Mouse (Mus musculus) ES-E14 (cell line): ENCODE results near the gene Erp27. TPM values are rescaled to one million over a fixed set of nuclear protein-coding genes. Genes with fewer than 3 reads are reported as not detected.

ENCODE experiments used
- DNase-seq: peaks from one replicate; pipeline ENCODE4 v3.0.0-alpha.2; 2013; ENCODE audit warnings: low read depth, low spot score
- H3K27ac ChIP-seq: 2 replicates; pipeline ENCODE4 v1.5.1; 2012; ENCODE audit warnings: low read depth, mild to moderate bottlenecking, low read length, moderate library complexity, mixed read lengths; ENCODE audit not compliant: poor library complexity, insufficient read depth, severe bottlenecking
- H3K36me3 ChIP-seq: 2 replicates; pipeline ENCODE4 v1.6.1; 2012; ENCODE audit warnings: mild to moderate bottlenecking, low read length, moderate library complexity, mixed read lengths; ENCODE audit not compliant: control insufficient read depth, poor library complexity, insufficient read depth, severe bottlenecking
- H3K4me1 ChIP-seq, 2 experiments: fragments of 150-350 bp in 1 of 2; sonication (generic) in 1 of 2; 2 replicates each; pipeline ENCODE4 v1.6.1; 2012; ENCODE audit warnings: low read length in 2 of 2, mild to moderate bottlenecking in 1 of 2, mixed read lengths in 1 of 2; ENCODE audit not compliant: control insufficient read depth in 2 of 2, insufficient read depth in 2 of 2, poor library complexity in 1 of 2
- H3K4me3 ChIP-seq, 2 experiments: fragments of 150-350 bp in 1 of 2; sonication (generic) in 1 of 2; 2 replicates each; pipeline ENCODE4 v1.5.1; 2012; ENCODE audit warnings: low read length in 2 of 2, low read depth in 1 of 2, mild to moderate bottlenecking in 1 of 2, mixed read lengths in 1 of 2; ENCODE audit not compliant: insufficient read depth in 1 of 2, poor library complexity in 1 of 2, severe bottlenecking in 1 of 2
- H3K9ac ChIP-seq: 2 replicates; pipeline ENCODE4 v1.6.1; 2012; ENCODE audit warnings: low read depth, mild to moderate bottlenecking, low read length, mixed read lengths; ENCODE audit not compliant: poor library complexity, insufficient read depth, severe bottlenecking
- H3K9me3 ChIP-seq: fragments of 150-350 bp; sonication (generic); 2 replicates; pipeline ENCODE4 v1.6.1; 2012; ENCODE audit warnings: low read depth, mild to moderate bottlenecking, low read length; ENCODE audit not compliant: control insufficient read depth, insufficient read depth
- CHD2 ChIP-seq: IDR thresholded peaks from 2 replicates; pipeline ENCODE4 v1.6.1; 2014; ENCODE audit warnings: mild to moderate bottlenecking, low read depth, low read length, inconsistent platforms
- HCFC1 ChIP-seq: IDR thresholded peaks from 2 replicates; pipeline ENCODE4 v1.6.1; 2012; ENCODE audit warnings: low read length, inconsistent platforms, borderline replicate concordance; ENCODE audit not compliant: insufficient read depth
- MAFK ChIP-seq: IDR thresholded peaks from 2 replicates; pipeline ENCODE4 v1.6.1; 2014; ENCODE audit warnings: mild to moderate bottlenecking, low read depth, low read length, inconsistent platforms; ENCODE audit not compliant: insufficient read depth
- ZC3H11A ChIP-seq: IDR thresholded peaks from 2 replicates; pipeline ENCODE4 v1.6.1; 2012; ENCODE audit warnings: low read depth, mild to moderate bottlenecking, inconsistent platforms, low read length, borderline replicate concordance
- ZNF384 ChIP-seq: IDR thresholded peaks from 2 replicates; pipeline ENCODE4 v1.6.1; 2012; ENCODE audit warnings: low read depth, low read length, inconsistent platforms
- in situ Hi-C, 2 experiments: fragments of 600-800 bp; cut with MboI; formaldehyde crosslinking; loops; one replicate each; pipeline ENCODE4 v1.15.1; 2025; ENCODE audit warnings: low sequenced_read_pairs in 2 of 2, inconsistent platforms in 1 of 2; ENCODE audit not compliant: unreplicated experiment in 2 of 2
- total RNA-seq: library from RNA; depleted of rRNA; stranded (reverse); fragments of 300-350 nt; gene quantifications from 2 replicates; pipeline ENCODE4 v1.2.3, GENCODE M21; 2012

Erp27 gene
- total RNA-seq, 1 experiment = not detected

GRCm38 (mm10) chr6:136902527-136902926, 19.5 kb downstream of the Erp27 start:
- TF ChIP-seq ZNF384 (no peak), ZC3H11A (no peak), HCFC1 (no peak), CHD2 (no peak), MAFK (no peak)
- Histone ChIP-seq H3K27ac (no peak overlapping the region), H3K9me3 (no peaks in the 10 kb centered on the region), H3K36me3 (no peaks in the 10 kb centered on the region), H3K4me3 (no peak overlapping the region), H3K9ac (no peak overlapping the region), H3K4me1 (peaks cover 1 to 6% of the 10 kb centered on the region in 2 experiments; a peak in 2 of 4 replicates)
- in situ Hi-C loops = no loop called here
- DNase-seq = no peak

DNA sequence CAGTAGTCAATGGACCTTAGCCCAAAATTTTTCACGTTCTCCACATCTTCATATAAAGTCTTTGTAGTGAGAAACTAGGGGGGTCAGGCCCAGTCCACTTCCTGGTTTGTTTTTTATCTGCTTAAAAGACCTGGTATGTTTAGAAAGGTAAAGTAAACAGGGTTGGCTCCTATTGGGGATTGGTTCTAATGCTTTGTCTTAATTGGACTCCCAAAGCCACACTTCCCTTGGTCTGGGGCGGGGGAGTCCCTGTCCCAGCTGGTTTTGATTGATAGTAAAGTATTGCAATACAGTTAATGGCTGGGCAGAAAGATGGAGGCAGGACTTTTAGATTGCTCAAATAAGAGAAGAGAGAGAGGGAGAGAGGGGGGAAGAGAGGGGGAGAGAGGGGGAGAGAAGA, 21.0 kb downstream of the Erp27 start:
- no peak for TF ChIP-seq MAFK
- TF ChIP-seq ZNF384 = no peak
- TF ChIP-seq HCFC1 = no peak
- no peak for TF ChIP-seq ZC3H11A
- no peak for TF ChIP-seq CHD2
- no peak overlapping the region for H3K27ac ChIP-seq
- in situ Hi-C loops = no loop called here
- H3K9ac ChIP-seq = no peak overlapping the region
- no peak overlapping the region for H3K4me3 ChIP-seq
- no peak for DNase-seq
- H3K36me3 ChIP-seq = no peaks in the 10 kb centered on the region
- no peaks in the 10 kb centered on the region; a peak in 1 of 4 replicates for H3K4me1 ChIP-seq
- no peaks in the 10 kb centered on the region for H3K9me3 ChIP-seq

DNA sequence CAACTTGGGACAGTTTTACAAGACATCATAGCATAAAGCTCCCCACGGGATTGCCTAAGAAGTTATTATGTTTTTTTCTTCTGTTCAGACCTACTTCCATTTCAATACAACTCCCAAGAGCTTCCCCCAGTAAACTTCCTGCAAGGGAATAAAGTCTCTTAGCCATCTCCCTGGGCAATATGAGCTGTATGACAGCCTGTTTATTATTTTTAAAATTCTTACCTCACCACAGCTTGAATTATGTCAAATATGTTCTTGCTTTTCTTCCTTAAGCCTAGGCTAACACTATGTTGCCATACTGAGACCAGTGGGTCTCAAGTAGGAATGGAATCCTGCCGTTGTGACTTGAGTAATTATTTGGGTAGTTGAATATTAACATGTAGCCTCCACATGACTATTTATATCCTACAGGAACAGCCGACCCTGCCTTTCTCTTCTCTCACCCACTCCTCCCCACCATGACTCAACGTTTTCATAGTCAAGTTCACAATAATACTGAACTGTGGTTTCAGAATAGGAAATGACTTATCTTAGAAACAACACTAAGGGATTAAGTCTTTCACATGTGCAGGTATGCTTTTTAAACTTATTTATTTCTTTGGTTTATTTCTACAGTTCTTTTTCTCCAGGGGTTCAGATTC, 21.5 kb downstream of the Erp27 start:
- DNase-seq = no peak
- in situ Hi-C loops = no loop called here
- Histone ChIP-seq H3K36me3 (no peaks in the 10 kb centered on the region), H3K27ac (no peak overlapping the region), H3K4me1 (no peaks in the 10 kb centered on the region), H3K9me3 (no peaks in the 10 kb centered on the region), H3K9ac (no peak overlapping the region), H3K4me3 (no peak overlapping the region)
- TF ChIP-seq CHD2 (no peak), MAFK (no peak), HCFC1 (no peak)

GRCm38 (mm10) chr6:136898954-136899353, 23.0 kb downstream of the Erp27 start:
- in situ Hi-C loops = no loop called here
- Histone ChIP-seq H3K4me1 (no peaks in the 10 kb centered on the region), H3K4me3 (no peak overlapping the region), H3K36me3 (no peaks in the 10 kb centered on the region), H3K9ac (no peak overlapping the region), H3K9me3 (no peaks in the 10 kb centered on the region), H3K27ac (no peak overlapping the region)
- TF ChIP-seq ZC3H11A = no peak
- TF ChIP-seq ZNF384 = no peak
- TF ChIP-seq MAFK = no peak
- TF ChIP-seq HCFC1 = no peak
- TF ChIP-seq CHD2 = no peak
- DNase-seq = no peak

GRCm38 (mm10) chr6:136898222-136898621, 23.8 kb downstream of the Erp27 start:
- TF ChIP-seq MAFK (no peak), ZC3H11A (no peak), CHD2 (no peak), ZNF384 (no peak), HCFC1 (no peak)
- in situ Hi-C loops = no loop called here
- Histone ChIP-seq H3K9ac (no peak overlapping the region), H3K4me1 (no peaks in the 10 kb centered on the region), H3K36me3 (no peaks in the 10 kb centered on the region), H3K27ac (no peak overlapping the region), H3K9me3 (no peaks in the 10 kb centered on the region), H3K4me3 (no peak overlapping the region)
- DNase-seq = no peak
